Mouse (Mus musculus): ENCODE measurements around the gene Kpna6. TPM values are rescaled to one million over a fixed set of nuclear protein-coding genes. Genes with fewer than 3 reads are reported as not detected.

The Kpna6 gene
- total and polyA plus RNA-seq, 3 experiments, result 15.9 to 66.5 (median 19.6) TPM

DNA sequence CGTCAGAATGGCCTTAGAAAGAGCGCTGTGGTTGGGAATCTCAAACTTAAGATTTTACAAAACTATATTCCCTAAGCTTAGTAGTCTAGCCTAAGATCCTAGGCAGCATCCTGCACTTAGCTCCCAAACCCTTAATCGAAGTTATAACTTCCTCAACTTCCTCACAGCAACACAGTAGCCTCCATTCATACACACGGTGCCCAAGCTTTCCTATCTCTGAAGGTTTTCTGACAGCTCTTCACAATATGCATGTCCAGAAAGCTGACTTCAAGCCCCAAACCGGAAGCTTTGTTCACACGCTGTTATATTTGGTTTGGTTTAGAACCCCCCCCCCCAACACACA is 23.2 kb upstream of the Kpna6 start:
- peaks cover 0 to 8% of the 10 kb centered on the region in 2 experiments; a peak in 2 of 4 replicates for H3K36me3 ChIP-seq (ENCODE audit: control insufficient read depth in 1 of 2, insufficient read depth in 2 of 2, low read length in 2 of 2)
- no peaks in the 10 kb centered on the region for H3K9me3 ChIP-seq (replicated peaks; ENCODE audit: insufficient read depth, low read length)
- no peak for DNase-seq (ENCODE audit: low read depth, low spot score)
- peak overlapping the region; percentile 70 to 83 for H3K4me3 ChIP-seq (ENCODE audit: control insufficient read depth in 1 of 2, insufficient read depth in 1 of 2, low read depth in 2 of 2, low read length in 2 of 2)
- H3K79me2 ChIP-seq (ENCODE audit: control insufficient read depth, insufficient read depth, low read length, poor library complexity), result peaks cover 6% of the 10 kb centered on the region; the same call in 1 of the 2 replicates
- H3K27ac ChIP-seq (ENCODE audit: control insufficient read depth, low read depth, low read length), result peak overlapping the region; percentile 36
- no peaks in the 10 kb centered on the region for H3K27me3 ChIP-seq (ENCODE audit: control insufficient read depth in 1 of 2, insufficient read depth in 2 of 2, low read length in 2 of 2)
- TF ChIP-seq MAX (IDR thresholded peaks at IDR 0.05; ENCODE audit: low read length), result no peak; the same call in 1 of the 2 replicates
- TF ChIP-seq USF2 (IDR thresholded peaks at IDR 0.05; ENCODE audit: borderline replicate concordance in 1 of 2, insufficient read depth in 1 of 2, low read depth in 1 of 2, low read length in 2 of 2), result no peak
- TF ChIP-seq ZNF384 (IDR thresholded peaks at IDR 0.05; ENCODE audit: low read depth, low read length), result no peak
- TF ChIP-seq MXI1 (IDR thresholded peaks at IDR 0.05; ENCODE audit: low read depth, low read length), result peak; percentile 78
- peak; percentile 67; the same call in 1 of the 2 replicates for TF ChIP-seq SIN3A (IDR thresholded peaks at IDR 0.05; ENCODE audit: low read length)
- TF ChIP-seq POLR2AphosphoS5 (IDR thresholded peaks at IDR 0.05; ENCODE audit: borderline replicate concordance, low read depth, low read length), result no peak
- TF ChIP-seq RAD21 (IDR thresholded peaks at IDR 0.05; ENCODE audit: low read depth, low read length), result no peak
- TF ChIP-seq MYC (IDR thresholded peaks at IDR 0.05; ENCODE audit: low read depth, low read length), result no peak
- no peak for TF ChIP-seq RCOR1 (IDR thresholded peaks at IDR 0.05; ENCODE audit: low read depth, low read length)
- no peak for TF ChIP-seq MEF2A (IDR thresholded peaks at IDR 0.05; ENCODE audit: extremely low read depth, insufficient replicate concordance, low read depth, low read length, poor library complexity, severe bottlenecking)
- no peak for TF ChIP-seq USF1 (IDR thresholded peaks at IDR 0.05; ENCODE audit: low read depth, low read length)
- TF ChIP-seq KAT2A (conservative IDR thresholded peaks at IDR 0.05; ENCODE audit: low read depth, low read length), result no peak
- TF ChIP-seq E2F4 (IDR thresholded peaks at IDR 0.05; ENCODE audit: borderline replicate concordance, low read depth, low read length), result no peak
- peak; percentile 8; the same call in 1 of the 2 replicates for TF ChIP-seq ETS1 (IDR thresholded peaks at IDR 0.05; ENCODE audit: low read depth, low read length)
- TF ChIP-seq HCFC1 (IDR thresholded peaks at IDR 0.05; ENCODE audit: low read depth, low read length), result no peak
- no peak for TF ChIP-seq GABPA (IDR thresholded peaks at IDR 0.05; ENCODE audit: low read depth, low read length)
- no peak for TF ChIP-seq BHLHE40 (IDR thresholded peaks at IDR 0.05; ENCODE audit: borderline replicate concordance, low read depth, low read length)
- TF ChIP-seq TAL1 (IDR thresholded peaks at IDR 0.05; ENCODE audit: low read length), result no peak
- 0 out of 2 replicates have a peak, but pooled peaks have one; percentile 4 for TF ChIP-seq NELFE (IDR thresholded peaks at IDR 0.05; ENCODE audit: low read depth, low read length)
- no peak for TF ChIP-seq TBP (IDR thresholded peaks at IDR 0.05; ENCODE audit: low read depth, low read length)
- 0 out of 2 replicates have a peak, but pooled peaks have one; percentile 37 for TF ChIP-seq ELF1 (IDR thresholded peaks at IDR 0.05; ENCODE audit: low read depth, low read length)
- TF ChIP-seq ZMIZ1 (IDR thresholded peaks at IDR 0.05; ENCODE audit: low read depth, low read length), result no peak
- no peak for TF ChIP-seq JUND (IDR thresholded peaks at IDR 0.05; ENCODE audit: low read depth, low read length)
- TF ChIP-seq NRF1 (IDR thresholded peaks at IDR 0.05; ENCODE audit: insufficient read depth, low read depth, low read length, poor library complexity, severe bottlenecking), result no peak
- no peak for TF ChIP-seq ZC3H11A (IDR thresholded peaks at IDR 0.05; ENCODE audit: low read depth, low read length)
- TF ChIP-seq TCF12 (IDR thresholded peaks at IDR 0.05; ENCODE audit: low read depth, low read length), result no peak
- peaks cover 5 to 8% of the 10 kb centered on the region in 2 experiments for H3K4me1 ChIP-seq (ENCODE audit: control insufficient read depth in 1 of 2, insufficient read depth in 2 of 2, low read length in 2 of 2)
- H3K9ac ChIP-seq (ENCODE audit: control insufficient read depth, low read depth, low read length, poor library complexity, severe bottlenecking), result peak overlapping the region; percentile 92

All from MEL (cell line).